Mouse (Mus musculus) spleen, postnatal 10 days (tissue): ENCODE measurements around the gene Zic3.

Experiments used
- DNase-seq, 2 experiments: peaks; one replicate each; pipeline ENCODE4 v3.0.0; 2021 to 2022; ENCODE audit warnings: low spot score in 2 of 2

The Zic3 gene

DNA sequence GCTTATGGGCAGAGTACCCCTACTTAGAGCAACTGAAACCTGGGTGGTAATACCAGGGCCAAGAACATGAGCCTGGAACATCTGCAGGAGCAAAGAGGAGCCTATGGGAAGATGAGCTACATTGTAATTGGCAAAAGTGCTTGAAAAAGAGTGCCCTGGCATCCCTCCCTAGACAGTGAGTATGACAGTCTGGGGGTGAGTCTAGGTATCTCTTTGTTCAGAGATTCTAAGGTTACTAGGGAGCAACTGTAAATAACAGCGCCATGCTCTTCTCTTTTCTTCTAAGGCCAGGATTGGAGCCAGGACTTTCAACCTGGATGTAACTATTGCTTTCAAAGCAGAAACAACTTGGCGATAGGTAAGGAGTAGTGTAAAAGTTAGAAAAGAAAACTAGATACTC is at the start of gene Zic3:
Gene Zic3 (plus strand): TSS at position 301 of the 400 bp plus-strand sequence.
- no peak for DNase-seq

DNA sequence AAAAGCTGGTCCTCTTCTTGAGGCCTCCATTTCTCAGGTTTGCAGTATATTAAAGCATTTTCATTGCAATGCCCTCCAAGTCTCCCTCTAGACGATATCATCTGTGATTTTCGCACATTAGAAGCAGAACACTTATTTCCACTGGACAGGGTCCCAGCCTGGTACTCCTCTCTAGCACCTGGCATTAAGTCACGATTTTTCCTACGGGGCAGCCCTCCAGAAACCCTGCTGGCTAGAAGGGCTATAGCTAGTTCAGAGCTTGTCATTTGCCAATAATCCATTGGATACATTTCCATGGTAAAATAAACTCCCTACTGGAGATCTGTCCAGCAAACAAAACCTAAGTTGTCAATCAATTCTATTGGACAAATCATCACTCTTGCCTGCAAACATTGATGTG is 40.1 kb upstream of the Zic3 start:
- no peak for DNase-seq

DNA sequence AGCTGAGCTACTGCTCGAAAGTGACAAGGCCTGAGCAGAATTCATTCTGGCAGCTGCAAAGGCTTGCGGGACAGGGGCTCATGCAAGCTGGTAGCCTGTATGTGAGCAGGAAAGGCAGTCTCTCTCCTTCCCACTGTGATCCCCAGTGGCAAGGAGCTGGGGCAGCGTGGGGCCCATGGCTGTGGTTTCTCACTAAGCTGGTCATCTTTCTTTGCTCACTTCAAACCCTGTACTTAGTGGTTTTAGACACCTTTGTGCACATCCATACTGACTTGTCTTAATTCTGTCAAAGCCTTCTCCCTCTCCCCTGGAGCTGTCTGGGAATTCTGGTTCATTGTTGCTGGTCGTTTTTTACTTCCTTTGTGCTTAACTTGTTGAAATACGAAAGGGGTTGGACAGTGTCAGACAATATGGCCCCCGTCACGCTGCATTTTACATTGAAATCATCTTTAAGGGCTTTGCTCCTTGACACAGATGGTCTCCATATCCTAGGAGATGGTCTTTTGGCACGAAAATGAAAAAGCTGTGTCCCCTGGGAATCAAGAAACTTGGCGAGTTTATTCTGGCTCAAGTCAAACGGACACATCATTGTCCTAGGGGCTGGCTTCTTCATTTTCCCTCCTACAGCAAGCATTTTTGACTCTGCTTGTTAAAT is 34.9 kb upstream of the Zic3 start:
- DNase-seq = no peak

DNA sequence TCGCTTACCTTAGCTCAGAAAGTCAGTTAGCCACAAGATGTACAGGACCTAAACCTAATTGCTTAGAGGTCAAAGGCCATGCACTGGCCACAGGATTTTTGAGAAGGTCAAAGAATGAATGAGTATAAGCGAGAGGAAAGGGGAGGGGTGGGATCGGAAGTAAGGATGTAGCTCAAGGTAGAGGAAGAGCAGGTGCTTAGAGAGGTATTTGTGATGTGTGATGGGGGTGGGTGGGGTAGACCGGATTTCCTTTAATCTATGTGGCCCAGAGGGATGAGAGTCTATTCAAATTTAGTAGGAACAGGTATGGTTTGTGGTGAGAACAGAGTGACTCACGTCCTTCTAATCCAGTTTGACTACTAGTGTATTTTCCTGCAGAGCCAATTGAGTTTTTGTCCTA is 9.1 kb upstream of the Zic3 start:
- no peak for DNase-seq

DNA sequence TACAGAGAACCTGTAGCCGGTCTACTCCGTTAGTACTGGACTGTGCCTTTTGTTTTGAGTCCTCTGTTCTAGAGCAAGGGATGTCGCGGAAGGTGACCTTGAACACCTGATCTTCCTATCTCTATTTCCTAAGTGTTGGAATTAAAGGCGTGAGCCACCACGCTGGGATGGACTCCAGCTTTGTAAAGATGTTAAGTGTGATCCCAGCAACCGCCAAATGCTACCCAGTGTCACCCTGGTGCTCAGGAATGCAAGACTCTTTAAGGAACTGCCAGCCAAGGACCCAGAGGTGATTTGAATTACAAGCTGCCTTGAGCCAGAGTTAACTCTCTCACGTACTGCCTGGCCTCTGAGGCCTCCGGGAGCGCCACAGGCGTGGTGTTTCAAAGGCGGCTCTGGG is 8.4 kb upstream of the Zic3 start:
- DNase-seq = no peak

DNA sequence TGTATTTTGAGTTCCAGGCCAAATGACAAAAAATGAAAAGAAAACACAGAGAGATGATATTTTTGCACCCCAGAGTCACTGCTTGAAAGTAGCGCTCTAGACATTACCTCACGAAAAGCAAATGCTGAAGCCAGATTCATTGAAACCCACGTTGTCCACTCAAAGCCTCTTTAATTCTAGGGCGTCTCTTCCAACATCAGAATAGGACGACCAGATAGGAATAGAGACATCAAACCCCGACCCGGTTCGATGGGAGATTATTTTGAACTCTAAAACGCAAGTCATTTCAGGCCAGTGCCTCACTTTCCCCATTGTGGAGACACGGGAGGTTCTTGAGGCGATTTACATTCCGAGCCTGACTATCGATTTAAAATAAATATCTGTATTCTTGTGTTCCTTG is 7.7 kb upstream of the Zic3 start:
- DNase-seq = no peak

DNA sequence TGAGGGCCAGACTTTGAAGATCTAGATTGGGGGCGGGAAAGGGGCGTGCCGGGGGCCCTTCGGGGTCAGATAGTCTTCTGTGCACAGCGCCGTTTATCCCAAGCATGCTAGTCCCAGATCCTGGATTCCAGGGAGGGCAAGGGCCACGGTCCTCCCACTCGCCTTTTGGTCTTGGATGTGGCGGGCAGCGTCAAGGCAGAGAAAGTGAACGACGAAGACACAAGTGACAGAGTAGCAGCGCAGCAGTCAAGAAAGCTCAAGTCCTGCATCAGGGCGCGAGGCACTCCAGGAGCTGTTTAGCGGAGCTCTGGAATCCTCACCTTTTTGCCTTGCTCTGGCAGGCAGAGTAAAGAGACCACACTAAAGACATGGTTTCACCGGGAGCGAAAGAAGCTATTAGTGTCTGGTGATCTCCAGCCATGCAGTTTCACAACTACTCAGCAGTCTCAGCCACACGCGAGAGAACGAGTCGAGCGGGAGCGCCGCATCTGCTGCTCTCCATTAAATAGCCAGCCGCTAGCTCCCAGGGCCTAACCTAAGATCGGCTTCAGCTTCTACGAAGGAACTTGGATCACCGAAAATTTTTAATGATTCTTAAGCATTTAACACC is 7.1 kb upstream of the Zic3 start:
- no peak for DNase-seq

DNA sequence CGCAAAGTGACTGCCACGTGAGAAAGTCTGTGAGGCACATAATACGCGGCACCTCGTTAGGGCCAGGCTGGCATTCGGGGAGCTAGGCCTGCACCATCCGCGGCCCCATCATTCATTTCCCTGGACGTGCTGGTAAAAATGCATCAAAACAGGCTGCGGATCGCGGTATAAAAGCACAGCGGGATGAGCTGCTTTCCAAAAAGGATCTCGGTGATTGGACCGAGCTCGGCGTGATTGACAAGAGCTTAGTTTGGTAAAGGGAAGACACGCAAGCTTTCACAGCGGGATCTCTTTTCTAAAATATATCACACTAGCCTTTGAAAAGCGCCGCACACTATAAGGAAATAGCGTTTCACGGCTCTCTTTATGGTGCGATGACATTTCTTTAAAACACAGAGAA is 3.8 kb upstream of the Zic3 start:
- no peak for DNase-seq

DNA sequence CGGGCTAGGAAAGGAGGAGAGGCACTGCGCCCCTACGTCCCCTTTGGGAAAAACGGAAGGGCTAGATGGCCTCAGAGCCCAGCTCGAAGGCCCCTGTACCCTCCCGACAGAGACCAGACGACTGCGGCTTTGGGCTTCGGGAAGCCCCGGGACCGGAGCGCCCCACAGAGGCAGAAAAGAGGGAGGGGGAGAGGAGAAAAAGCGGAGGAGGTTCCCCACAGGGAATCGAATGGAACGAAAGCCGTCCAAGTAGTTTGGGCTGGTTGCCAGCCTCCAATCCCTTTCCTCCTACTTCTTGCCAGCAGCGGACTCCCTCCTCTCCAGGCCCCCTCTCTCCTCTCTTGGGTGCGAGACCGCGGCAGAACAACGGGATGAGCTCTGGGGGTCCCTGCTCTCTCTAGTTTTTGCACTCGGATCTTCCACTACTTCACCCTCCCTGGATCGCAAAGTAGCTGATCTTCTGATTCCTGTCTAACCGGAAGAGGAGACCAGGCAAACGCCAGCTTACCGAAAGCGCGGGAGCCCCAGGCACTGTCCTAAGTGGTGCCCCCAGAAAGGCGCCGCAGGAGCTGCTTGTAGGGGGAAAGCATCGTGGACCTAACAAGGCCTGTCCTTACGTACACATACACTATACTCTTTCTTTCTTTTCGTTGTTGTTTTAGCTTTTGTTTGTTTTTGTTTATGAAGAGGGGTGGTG is 3.1 kb upstream of the Zic3 start:
- no peak for DNase-seq

DNA sequence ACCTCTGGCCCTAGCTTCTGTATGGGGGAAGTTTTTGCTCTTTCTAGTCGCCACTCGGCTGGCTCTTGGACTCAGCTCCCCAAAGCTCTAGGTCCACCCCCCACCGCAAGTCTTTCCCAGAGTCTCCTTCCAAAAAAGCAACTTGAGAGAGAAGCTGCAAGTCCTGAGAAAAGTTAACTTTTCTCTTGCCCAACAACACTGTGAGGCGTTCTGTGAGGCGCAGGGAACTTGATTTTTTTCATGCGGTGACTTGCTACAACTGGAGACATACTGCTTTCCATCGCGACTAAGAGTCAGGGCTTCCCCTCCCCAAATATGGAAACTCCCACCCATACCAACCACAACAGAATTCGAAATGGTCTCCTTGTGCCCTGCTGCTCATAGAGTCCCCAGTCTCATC is 5.1 kb downstream of the Zic3 start:
- no peak for DNase-seq

DNA sequence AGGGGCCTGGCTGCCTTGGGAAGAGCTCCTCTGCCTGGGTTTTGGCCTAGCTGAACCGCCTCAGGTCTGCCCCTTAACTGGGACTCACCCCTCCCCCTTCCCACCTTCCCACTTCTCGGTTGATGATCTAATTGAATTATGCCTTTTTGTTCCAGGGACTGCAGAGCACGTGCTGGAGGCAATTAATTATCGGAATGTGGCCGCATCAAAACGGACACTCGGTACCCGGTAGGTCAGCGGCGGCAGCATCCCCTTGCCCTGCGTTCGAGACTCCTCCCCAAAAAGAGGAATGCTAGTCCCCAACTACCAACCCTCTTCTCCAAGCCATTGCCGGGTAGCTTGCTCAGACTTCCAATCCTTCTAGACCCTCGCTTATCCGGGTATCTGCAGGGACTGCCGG is 5.6 kb downstream of the Zic3 start:
- no peak for DNase-seq

DNA sequence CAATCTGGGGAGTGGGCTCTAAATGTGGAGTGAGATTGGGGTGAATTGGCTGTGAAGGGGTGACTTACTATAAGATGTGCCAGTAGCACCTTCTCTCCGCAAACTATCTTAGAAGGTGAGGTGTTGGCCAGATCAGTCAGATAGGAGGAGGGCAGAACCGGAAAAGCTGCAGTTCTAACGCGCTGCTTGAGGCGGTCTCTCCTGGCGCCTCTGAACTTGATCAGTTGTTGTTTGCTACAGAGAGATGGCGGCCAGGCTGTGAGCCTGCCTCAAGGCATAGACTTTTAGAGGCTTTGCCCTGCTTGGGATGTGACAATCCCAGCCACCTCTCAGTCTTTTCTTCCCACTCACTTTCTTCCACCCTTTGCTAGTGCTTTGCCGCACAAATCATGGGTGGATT is 6.4 kb downstream of the Zic3 start:
- no peak for DNase-seq

DNA sequence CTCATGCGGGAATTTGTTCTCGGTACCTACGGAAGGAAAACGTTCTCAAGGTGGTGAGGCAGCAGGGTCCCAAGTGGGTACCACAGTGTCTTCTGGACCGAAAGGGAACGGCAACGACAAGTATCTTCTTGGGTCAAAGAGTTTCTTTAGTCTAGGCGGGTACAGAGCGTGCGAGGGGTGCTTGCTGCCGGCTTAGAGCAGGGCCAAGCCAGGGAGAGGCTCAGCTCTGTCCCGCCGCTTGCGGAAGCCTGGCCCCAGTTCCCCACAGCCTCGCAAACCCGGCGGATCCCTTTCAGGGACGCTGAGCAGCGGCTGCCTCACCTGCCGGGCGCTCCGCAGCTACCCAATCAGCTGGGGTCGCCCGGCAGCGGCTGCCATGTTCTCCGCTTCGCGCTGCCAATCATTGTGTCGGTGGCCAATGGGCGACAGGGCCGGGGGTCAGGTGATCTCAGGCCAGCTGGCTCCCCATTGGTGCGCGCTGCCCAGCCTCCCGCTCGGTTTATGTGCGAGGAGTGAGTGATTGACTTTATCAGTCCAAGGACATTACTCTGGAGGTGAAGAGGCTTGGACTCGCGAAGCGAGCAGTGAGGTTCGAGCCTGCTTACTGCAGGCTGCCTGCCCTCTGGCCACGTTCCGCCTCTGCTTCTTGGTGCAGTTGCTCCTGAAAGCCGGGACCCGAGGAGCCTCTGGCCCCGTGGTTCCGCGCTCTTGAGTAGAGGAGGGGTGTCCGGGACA is 7.8 kb downstream of the Zic3 start:
- DNase-seq = no peak

DNA sequence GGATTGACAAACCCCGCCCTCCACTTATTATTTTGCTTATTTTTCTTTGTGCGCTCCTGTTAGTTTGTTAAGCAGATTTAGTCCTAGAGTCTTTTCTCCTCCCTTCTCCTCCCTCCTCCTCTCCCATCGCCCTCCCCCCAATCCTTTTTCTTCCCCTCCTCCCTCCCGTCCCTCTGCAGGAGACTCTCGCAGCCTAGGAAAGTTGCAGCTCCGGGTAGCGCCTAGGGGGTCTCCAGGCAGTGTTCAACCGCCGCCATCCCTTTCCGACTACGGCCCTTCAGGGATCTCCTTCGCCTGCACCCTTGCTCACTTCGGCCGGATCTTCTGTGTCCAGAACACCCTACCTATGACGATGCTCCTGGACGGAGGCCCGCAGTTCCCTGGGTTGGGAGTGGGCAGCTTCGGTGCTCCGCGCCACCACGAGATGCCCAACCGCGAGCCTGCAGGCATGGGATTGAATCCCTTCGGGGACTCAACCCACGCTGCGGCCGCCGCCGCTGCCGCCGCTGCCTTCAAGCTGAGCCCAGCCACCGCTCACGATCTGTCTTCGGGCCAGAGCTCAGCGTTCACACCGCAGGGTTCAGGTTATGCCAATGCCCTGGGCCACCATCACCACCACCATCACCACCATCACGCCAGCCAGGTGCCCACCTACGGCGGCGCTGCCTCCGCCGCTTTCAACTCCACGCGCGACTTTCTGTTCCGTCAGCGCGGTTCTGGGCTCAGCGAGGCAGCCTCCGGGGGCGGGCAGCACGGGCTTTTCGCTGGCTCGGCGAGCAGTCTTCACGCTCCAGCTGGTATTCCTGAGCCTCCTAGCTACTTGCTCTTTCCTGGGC is 8.6 kb downstream of the Zic3 start:
- DNase-seq = no peak

DNA sequence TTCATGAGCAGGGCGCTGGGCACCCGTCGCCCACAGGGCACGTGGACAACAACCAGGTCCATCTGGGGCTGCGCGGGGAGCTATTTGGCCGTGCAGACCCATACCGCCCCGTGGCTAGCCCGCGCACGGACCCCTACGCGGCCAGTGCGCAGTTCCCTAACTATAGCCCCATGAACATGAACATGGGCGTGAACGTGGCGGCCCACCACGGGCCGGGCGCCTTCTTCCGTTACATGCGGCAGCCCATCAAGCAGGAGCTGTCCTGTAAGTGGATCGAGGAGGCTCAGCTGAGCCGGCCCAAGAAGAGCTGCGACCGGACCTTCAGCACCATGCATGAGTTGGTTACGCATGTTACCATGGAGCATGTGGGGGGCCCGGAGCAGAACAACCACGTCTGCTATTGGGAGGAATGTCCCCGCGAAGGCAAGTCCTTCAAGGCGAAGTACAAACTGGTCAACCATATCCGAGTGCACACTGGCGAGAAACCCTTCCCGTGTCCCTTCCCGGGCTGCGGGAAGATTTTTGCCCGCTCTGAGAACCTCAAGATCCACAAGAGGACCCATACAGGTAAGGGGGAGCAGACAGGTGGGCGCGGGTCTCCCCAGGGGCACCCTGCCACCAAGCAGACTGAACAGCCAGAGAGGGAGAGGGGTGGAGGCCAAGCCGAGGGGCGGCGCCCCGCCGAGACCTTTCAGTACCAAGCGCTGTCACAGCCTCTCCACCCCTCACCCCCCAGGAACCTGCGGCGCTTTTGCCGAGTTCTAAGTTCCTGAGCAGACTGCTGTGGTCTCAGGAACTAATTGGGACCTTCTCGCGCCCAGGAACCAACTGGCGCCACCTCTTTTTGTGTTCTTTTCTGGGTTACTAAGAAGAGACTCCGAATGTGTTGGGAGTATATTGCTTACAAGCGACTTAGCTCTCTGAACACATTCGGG is 9.4 kb downstream of the Zic3 start:
- DNase-seq = no peak

DNA sequence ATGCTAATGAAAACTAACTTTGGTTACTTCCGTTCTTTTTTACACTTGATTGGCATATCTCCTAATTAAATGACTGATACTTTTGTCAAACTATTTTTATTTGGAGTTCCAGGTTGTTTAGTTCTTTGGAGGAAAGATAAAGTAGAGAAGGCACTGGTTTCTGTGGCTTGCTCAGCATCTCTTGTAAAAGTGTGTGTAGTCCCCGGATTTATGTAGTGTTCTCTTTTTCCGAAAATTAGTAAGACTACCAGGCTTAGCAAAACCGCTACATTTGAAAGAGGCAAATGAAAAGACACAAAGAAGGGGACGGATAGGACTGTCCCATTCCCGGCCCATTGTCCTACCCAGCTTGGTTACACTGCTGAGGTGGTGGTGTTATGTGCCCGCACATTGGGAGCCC is 10.1 kb downstream of the Zic3 start:
- DNase-seq = no peak

DNA sequence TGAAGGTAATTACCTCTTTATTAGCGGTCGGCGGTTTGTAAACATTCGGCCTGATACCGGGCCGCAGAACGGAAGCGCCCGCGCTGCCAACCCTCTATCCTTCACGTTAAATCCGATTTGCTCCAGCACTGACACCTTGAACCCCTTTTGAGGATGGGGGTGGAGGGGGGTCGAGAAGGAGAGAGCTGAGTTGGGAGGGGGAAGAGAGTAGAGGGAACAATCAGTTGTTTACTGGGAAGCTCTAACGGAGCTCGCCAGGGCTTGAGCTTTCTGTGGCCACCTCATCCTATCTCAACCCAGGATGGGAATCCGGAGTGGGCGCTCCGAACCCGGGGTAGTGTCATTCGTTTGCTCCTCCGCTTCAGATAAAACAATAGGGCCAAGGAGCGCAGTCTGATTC is 11.0 kb downstream of the Zic3 start:
- no peak for DNase-seq

DNA sequence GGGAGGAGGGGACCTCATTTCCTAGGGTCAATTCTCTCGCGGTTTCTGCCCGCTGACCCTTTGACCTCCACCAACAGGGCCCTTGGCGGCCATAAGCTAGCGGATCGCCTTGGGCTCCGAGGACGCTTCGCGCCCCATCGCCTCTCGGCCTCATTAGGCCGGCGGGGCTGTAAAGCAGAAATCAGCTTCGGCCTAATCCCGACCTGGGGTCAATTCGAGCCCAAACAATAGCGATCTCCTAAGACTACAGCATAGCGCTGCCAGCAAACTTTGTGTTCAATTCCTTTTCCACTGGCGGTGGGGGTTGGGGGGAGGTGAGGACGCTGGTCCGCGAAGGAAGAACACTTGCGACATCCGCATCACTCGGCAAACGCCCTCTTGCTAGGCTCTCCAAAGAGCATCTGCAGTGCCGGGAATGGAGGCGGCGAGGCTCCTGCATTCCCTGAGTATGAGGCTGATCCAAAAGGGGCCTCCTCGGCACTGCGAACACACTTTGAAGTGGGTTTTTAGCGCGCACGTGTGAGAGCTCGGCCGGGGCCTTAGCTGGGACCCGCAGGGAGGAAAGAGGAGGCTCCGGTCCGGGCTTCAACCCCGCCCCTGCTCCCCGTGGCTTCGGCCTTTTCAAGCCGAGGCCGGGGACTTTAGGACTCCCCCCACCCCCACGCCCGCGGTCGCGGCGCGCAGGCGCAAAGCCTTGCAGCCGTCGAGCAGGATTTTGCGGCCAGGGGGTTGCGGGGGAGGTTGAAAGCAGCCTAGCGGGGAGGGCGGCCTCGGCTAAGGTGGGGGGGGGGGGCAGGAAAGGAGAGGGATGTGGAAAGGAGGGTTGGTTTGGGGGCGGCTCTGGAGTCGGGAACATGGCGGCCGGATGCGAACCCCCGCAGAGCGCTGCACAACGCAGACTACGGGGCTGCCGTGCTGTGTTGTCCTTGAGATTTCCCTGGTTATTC is 15.8 kb downstream of the Zic3 start:
- DNase-seq = no peak

DNA sequence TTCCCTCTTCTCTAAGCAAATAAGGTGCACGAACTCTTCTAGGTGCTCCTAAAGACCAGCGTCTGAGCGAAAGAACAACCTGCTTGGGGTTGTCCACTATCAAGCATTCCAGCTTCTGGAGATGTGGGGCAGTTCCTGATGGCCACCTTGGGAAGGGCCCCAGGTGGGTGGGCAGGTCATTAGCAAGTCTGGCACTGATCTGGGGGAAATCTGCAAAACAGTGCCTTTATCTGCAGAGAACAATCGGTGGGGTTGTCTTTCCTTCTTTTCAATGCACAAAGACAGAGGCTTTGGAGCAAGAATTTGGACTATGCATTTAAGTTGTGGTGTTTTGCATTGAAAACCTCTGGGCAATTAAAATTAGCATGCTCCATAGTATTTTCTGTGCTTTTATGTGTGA is 17.2 kb downstream of the Zic3 start:
- DNase-seq = no peak

DNA sequence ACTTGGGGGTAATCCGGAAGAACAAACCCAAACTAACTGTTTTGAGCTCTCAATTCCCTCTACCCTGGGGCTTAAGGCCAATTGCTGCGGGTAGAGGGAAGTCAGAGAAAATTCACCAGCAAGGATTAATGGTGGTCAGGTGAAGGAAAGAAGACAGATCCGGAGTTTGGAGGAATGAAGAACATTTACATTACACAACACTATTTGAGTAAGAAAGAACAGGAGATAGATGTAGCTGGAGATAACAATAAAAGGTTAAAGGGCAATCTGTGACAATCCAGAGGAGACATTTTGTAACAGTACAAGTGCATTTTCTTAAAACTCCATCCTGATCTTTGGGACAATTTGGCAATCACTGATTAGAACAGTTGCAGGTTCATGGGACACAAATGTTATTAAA is 19.4 kb downstream of the Zic3 start:
- no peak for DNase-seq
